Mouse (Mus musculus) layer of hippocampus, postnatal 25 days (tissue): Measurements from ENCODE around the gene Mc3r. TPM values are rescaled to one million over a fixed set of nuclear protein-coding genes. Genes with fewer than 3 reads are reported as not detected.
A peak's percentile ranks its signal among the peaks of the same experiment; 100 is the strongest.

Source experiments
- DNase-seq, 2 experiments: peaks; one replicate each; pipeline ENCODE4 v3.0.0; 2022; ENCODE audit warnings: mixed read lengths in 2 of 2, low spot score in 1 of 2; ENCODE audit errors: extremely low spot score in 1 of 2
- total RNA-seq, 2 experiments: library from RNA; stranded (reverse); gene quantifications; 2 replicates each; pipeline ENCODE4 v1.2.3; 2021

Gene Mc3r
- total RNA-seq, 2 experiments from 2014 or later: 0.12 to 0.23 TPM

- no peak for DNase-seq
These were observed 2.8 kb upstream of the Mc3r start for GRCm38 (mm10) chr2:172245497-172245896.

GRCm38 (mm10) chr2:172249336-172249735 lies 1.0 kb downstream of the Mc3r start:
- no peak for DNase-seq

- DNase-seq: no peak
These were observed 8.1 kb downstream of the Mc3r start for GRCm38 (mm10) chr2:172256418-172256817.

- DNase-seq: no peak
These were observed 8.7 kb downstream of the Mc3r start for GRCm38 (mm10) chr2:172256956-172257355.

GRCm38 (mm10) chr2:172257471-172258065 lies 9.3 kb downstream of the Mc3r start:
- no peak for DNase-seq

GRCm38 (mm10) chr2:172260064-172260463 lies 11.8 kb downstream of the Mc3r start:
- DNase-seq: no peak

GRCm38 (mm10) chr2:172261441-172261840 lies 13.1 kb downstream of the Mc3r start:
- DNase-seq: no peak

GRCm38 (mm10) chr2:172263216-172263615 lies 14.9 kb downstream of the Mc3r start:
- no peak for DNase-seq

- DNase-seq: no peak
These were observed 21.6 kb downstream of the Mc3r start for GRCm38 (mm10) chr2:172269907-172270306.

GRCm38 (mm10) chr2:172270485-172270944 lies 22.2 kb downstream of the Mc3r start:
- no peak for DNase-seq

GRCm38 (mm10) chr2:172270974-172271697 lies 22.8 kb downstream of the Mc3r start:
- DNase-seq: no peak

- no peak for DNase-seq
These were observed 26.4 kb downstream of the Mc3r start for GRCm38 (mm10) chr2:172274662-172275061.

- no peak for DNase-seq
These were observed 27.9 kb downstream of the Mc3r start for GRCm38 (mm10) chr2:172276155-172276554.

- DNase-seq: no peak
These were observed 30.7 kb downstream of the Mc3r start for GRCm38 (mm10) chr2:172278979-172279378.

GRCm38 (mm10) chr2:172282071-172282710 lies 33.9 kb downstream of the Mc3r start:
- DNase-seq: peak; percentile 34 to 57

GRCm38 (mm10) chr2:172287715-172288114 lies 39.4 kb downstream of the Mc3r start:
- no peak for DNase-seq

- DNase-seq: no peak
These were observed 40.7 kb downstream of the Mc3r start for GRCm38 (mm10) chr2:172288965-172289364.

- DNase-seq: no peak
These were observed 41.3 kb downstream of the Mc3r start for GRCm38 (mm10) chr2:172289632-172290031.

- DNase-seq: no peak
These were observed 42.2 kb downstream of the Mc3r start for GRCm38 (mm10) chr2:172290474-172290873.

- DNase-seq: no peak
These were observed 42.7 kb downstream of the Mc3r start for GRCm38 (mm10) chr2:172291025-172291424.

GRCm38 (mm10) chr2:172291755-172292524 lies 43.6 kb downstream of the Mc3r start:
- DNase-seq: no peak
